Mouse (Mus musculus): ENCODE measurements around the gene Angptl8.
"Not testable (repeated sequence)": the region's sequence is repeated elsewhere in the genome, so short reads cannot be mapped to it uniquely, and the experiment has no call there.

The Angptl8 gene

DNA sequence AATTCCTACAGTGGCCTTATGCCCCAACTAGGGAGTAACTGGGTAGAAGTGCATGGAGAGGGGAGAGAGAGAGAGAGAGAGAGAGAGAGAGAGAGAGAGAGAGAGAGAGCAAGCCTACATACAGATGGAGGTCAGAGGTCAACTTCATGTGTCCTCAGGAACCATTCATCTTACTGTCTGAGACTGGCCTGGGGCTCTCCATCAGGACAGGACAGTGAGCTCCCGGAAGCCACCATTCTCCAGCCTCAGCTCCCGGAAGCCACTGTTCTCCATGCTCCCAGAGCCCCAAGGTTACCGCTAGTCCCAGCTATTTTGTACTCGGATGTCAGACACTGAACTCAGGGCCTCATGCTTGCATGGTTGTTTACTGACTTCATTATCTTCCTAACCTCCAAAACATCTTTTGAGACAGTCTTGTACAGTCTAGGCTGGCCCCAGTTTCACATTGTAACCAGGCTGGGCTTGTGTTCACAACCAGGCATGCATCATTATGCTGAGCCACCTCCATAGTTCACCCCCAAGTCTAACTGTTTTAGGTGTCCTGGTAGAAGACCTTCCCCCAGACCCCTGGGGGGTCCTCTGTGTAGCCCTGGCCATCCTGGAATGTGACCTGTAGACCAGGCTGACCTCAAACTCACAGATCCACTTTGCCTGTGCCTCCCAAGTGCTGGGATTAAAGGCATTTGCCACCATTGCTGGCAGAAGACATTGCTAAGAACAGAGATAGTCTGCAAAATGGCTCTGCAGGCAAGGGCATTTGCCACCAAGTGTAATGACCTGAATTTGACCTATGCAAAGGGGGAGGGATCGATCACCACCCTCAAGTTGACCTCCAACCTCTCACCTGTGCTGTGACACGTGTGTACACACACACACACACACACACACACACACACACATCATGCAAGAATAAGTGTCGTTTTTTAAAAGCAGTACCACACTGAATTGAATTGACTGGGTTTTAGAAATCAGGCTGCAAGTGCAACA lies 14.7 kb downstream of the Angptl8 start:
- no peak for DNase-seq (ENCODE audit: low spot score)

DNA sequence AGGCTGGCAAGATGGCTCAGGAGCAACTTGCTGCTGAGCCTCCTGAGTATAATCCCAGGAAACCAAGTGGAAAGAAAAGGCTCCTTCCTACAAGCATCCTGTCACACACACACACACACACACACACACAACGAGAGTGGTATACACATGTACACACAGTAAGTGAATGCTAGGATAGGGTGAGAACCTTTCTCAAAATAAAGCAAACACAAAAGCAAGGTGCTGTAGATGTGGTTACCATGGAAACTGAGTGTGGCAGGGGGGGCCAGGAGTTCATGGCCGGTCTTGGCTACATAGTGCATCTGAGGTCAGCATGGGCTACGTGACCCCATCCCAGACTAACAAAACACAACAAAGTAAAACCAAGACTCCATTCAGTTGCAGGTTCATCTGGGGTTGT lies 15.8 kb downstream of the Angptl8 start:
- DNase-seq (ENCODE audit: low spot score): no peak

DNA sequence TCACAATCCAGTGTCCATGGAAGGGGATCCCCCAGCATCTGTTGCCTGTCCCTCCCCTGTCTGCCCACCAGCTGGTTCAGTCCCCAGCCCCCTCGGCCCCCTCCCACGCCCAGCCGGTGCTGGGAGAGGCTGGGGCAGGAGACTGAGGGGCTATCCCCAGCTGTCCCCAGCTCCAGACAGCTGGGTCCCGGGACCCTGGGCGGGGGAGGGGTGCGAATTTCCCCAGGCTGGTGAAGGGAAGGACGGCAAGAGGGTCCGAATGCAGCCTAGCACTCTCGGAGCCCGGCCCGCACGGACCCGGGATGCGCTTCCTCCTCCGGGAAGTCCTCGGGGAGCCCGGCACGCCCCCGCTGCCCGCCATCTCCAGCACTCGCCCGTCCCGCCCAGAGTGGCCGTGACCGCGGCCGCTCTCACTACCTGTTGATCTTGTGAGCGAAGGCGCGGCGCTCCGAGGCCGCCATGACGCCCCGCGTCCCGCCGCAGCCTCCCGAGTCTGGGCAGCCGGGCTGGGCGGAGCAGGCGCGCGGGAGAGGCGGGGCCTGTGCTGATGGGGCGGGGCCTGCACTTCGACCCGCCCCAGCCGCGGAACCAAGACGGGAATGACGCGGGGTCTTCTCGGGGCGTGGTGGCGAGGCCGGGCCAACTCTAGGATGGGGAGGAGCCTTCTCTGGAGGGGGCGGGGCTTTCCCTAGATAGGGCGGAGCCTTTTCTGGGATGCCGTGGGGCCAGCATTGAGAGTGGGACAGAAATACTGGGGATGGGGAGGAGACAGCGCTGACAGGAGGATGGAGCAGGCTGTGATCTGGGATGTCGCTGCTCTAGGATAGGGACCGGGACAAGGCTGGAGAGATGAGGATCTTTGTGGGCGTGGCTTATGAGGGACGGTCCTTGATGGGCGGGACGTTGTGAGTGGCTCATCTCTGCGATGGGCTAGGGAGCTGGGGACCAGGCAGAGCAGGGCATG lies 17.1 kb downstream of the Angptl8 start, which contains the start of gene Dock6:
Gene Dock6 (minus strand): TSS at position 508 of the 964 bp plus-strand sequence.
- DNase-seq (ENCODE audit: low spot score): no peak

DNA sequence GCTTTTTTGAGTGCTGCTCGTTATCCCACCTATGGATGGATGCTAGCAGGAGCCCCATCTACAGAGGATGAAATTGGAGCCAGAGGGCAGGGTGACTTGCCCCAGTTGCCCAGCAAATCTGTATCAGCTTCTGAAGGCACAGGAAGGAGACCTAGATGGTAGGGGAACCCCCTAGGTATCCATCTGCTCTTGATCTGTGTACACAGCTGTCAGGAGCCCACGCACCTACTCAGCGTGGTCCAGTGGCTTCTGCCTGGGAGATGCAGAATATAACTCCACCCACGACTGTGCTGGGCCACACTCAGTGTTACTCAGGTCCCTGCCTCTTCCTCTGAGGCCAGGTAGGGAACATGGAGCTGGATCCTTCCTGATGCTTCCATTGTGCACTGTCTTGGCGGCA lies 18.7 kb downstream of the Angptl8 start:
- no peak for DNase-seq (ENCODE audit: low spot score)

DNA sequence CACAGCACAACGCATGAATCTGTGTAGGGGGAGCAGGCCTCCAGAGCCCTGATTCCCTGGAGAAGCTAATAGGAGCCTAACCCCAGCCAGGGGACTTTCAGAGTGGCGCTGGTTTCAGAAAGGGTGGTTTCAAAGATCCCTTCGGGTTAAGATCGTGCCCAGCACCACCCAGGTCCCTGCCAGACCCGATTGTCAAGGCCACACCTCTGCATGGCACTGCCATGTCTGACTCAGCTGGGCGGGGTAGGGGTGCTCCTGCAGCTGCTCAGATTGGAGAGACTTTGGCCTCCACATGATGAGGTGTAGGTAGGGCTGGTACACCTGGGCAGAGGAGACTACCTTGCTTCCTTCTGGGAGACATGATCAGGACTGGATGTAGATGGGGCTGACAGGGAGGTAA lies 19.6 kb downstream of the Angptl8 start:
- no peak for DNase-seq (ENCODE audit: low spot score)

DNA sequence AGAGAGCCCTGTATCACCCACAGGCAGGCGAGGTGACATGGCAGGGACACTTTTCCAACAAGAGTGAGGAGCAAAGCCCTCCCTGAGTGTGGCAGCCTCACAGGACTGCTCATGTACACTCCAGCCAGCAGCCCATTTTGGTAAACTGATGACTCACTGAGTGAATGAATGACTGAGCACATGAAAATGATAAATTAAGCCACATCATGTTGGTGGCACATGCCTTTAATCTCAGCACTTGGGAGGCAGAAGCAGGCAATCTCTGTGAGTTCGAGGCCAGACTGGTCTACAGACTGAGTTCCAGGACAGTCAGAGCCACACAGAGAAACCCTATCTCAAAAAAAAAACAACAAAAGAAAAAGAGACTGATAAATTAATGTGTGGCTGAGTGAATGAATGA lies 22.2 kb downstream of the Angptl8 start:
- DNase-seq (ENCODE audit: low spot score): no peak

DNA sequence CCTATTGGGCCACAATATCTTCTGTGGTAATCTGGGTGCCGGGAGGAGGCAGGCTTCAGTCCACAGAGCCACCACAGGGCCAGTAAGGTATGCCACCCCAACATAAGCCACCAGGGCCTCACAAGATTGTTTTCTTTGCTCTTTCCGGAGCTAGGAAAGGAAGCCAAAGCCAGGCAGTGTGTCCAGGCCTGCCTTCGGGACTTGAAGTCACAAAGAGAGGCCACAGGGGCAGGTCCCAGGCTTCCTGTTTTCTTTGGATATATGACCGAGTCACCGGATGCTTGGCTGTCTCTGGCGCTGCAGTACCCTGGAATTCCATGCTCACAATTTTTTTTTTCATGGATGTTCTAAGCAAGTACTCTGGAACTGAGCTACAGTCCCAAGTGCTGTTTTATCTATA lies 22.8 kb downstream of the Angptl8 start:
- DNase-seq (ENCODE audit: low spot score): no peak

DNA sequence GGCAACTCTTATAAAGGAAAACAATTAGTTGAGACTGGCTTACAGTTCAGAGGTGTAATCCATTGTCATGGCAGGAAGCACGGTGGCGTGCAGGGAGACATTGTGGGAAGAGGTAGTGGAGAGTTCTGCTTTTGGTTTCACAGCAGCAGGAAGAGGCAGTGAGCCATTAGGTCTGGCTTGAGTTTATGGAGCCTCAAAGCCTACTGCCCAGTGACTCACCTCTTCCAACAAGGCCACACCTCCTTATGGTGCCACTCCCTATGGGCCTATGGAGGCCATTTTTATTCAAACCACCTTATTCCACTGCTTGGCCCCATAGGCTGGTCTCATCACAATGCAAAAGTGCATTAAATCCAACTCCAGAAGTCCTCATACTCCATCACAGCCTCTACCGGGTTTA lies 24.3 kb downstream of the Angptl8 start:
- no peak for DNase-seq (ENCODE audit: low spot score)

DNA sequence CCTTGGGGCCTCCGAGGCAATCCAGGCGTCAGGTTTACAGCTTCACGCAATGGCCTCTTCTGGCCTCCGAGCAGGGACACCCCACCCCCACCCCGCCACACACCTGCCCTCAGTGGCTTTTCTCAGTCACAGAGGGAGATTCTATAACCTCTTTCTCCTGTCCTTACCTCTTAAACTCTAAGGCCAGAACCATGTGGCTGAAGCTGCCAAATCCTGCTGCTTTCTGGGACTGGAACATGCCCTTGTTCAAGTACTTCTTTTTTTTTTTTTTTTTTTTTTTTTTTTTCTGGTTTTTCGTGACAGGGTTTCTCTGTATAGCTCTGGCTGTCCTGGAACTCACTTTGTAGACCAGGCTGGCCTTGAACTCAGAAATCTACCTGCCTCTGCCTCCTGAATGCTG lies 25.0 kb downstream of the Angptl8 start:
- not testable (repeated sequence) for DNase-seq (ENCODE audit: low spot score)

DNA sequence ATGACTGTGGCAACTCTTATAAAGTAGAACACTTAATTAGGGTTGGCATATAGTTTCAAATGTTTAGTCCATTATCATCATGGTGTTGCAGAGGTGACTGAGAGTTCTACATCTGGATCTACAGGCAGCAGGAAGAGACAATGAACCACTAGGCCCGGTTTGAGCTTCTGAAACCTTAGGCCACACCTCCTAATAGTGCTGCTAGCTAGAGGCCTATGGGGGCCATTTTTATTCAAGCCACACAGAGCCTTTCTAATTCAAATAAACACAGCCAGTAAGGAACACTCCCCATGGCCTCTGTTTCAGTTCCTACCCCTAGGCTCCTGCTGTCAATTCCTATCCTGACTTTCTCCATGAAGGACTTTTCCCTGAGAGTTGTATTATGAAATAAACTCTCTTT lies 26.9 kb downstream of the Angptl8 start:
- no peak for DNase-seq (ENCODE audit: low spot score)

DNA sequence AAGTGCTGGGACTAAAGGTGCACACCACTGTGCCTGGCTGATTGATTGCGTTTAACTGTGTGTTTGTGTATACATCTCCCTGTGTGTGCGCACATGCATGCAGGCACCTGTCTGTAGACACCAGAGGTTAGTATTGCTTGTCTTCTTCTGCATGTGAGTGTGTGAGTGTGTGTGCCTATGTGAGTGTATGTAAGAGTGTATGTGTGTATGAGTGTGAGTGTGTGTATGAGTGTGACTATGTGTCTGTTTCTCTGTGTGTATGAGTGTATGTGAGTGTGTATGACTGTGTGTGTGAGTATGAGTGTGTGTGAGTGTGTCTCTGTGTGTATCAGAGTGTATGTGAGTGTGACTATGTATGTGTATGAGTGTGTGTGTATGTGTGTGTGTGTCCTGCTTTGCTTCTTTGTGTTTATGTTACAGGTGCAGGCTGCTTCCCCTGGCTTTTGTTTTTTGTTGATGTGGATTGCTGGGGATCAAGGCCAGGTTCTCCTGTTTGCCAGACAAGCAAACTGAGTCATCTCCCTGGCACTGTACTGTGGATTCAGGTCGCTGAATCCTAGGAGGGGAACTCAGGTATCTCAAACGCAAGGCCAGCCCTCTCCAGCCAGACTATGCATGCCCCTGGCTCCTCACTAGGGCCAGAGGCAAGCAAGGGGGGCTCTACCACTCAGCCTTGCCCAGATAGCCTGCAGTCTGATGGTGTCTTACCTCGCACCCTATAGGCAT lies 30.5 kb downstream of the Angptl8 start:
- DNase-seq (ENCODE audit: low spot score): no peak

DNA sequence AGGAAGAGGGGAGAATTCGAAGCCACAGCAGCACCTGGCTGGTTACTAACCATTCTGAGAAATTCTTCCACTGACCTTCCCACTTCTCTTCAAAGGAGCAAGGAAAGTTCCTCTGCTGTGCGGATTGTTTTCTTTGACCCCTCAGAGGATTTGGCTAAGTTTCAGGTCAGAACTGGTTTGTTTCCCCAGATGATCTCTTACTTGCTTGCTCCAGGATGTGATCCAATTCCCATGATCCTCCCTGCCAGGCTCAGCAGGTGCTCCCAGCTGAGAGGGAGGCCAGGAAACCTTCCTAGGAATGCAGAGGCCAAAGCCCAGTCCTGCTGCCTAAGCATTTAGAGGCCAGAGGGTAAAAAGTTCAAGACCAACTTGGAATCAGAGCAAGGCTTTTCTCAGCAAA lies 31.3 kb downstream of the Angptl8 start:
- DNase-seq (ENCODE audit: low spot score): no peak

DNA sequence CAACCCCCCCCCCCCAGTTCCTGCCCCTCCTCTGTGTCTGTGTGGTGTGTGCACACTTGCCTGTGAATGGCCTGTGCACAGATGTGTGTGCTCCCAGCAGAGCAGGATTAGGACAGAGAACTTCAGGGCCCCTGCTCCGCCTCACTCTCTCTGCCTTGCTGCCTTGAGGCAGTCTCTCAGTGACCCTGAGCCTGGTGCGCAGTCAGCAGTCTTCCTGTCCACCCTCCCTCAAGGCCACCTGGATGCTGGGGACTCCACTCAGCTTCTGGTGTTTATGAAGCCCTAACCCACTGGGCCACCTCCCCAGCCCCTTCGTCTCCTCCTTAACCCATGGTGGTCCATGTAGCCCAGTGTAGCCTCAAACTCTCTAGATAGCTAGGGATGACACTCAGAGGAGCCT lies 32.4 kb downstream of the Angptl8 start:
- no peak for DNase-seq (ENCODE audit: low spot score)

DNA sequence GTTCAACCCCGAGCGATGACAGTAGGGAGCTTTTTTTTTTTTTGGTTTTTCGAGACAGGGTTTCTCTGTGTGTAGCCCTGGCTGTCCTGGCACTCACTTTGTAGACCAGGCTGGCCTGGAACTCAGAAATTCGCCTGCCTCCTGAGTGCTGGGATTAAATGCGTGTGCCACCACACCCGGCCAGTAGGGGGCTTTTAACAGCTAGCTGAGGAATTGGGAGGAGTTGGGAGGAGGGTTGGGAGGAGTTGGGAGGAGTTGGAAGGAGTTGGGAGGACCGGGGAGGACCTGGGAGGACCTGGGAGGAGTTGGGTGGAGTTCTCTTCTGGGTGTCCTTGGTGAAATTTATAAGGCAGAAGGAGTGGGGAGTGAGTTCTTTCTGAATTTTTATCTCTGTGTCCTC lies 34.0 kb downstream of the Angptl8 start:
- DNase-seq (ENCODE audit: low spot score): not testable (repeated sequence)

DNA sequence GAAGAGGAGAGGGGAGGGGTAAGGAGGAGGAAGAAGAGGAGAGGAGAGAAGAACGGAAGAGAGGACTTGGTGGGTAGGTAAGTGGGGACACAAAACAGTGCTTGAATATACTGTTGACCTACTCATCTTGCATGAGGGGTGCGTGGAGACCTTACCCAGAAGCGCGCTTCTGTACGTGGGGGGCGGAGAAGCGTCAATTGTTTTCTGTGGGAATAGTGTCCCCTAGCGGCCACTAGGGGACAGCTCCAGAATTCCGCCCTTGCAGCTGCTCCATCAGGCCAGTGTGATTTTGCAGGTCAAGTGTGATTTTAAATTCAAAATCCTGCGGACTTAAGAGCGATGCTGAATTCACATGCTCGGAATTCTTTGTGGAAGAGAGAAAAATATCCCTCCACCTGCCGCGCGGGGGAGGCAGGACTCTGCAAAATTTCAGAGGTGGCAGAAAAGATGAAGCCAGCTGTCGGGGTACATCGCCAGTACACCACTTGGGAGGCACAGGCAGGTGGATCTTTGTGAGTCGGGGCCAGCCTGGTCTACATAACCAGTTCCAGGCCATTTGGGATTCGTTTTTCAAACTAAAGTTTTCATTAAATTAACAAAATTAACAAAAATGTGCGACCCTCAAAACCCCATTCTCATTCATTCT lies 35.7 kb downstream of the Angptl8 start:
- DNase-seq (ENCODE audit: low spot score): peak; percentile 19

DNA sequence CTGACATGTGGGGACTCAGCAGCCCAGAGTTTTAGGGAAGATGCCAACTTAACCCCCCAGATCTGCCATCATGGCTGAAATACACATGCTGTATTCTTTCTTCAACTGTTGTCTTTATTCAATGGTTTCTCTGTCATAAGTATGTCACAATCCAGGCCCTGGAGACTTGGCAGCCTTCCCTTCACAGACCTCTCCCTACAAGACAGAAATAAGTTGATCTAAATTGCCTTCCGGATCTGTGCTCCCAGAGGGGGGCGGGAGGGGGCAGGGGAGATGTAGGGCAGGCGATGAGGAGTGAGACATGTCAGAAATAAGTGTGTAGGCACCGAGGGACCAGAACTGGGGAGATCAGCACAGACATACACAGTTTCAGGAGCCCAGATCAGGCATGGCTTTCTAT lies 36.9 kb downstream of the Angptl8 start:
- DNase-seq (ENCODE audit: low spot score): no peak

DNA sequence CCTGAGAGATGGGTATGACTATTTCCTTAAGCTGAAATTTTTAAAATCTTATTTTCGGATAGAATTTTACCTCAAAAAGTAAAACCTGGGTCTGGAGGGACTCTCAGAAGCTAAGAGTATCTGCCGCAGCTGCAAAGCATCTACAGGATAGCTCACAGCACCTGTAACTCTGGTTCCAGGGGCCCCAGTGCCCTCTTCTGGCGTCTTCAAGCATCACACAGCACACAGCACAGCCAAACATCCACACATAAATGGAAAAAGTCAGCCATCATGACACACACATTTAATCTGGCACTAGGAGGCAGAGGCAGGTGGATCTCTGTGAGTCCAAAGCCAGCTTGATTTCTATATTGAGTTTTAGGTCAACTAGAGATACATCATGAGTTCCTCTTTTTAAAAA lies 41.3 kb downstream of the Angptl8 start:
- DNase-seq (ENCODE audit: low spot score): no peak
